Mouse (Mus musculus) stomach, postnatal 0 days (tissue): ENCODE measurements at regions not wholly inside any gene's neighbourhood (a gene's known extent, or its start where the extent isn't known, plus 50 kb on each side); places are given as distances from the start of the nearest gene placed in this dataset.
A peak's percentile ranks its signal among the peaks of the same experiment; 100 is the strongest.

Experiments used
- ATAC-seq: fragments of 200-750 bp; cut with Nextera tagmentation; 2 replicates; pipeline ENCODE4 v1.8.0; 2017; ENCODE audit not compliant: low FRiP score, low TSS enrichment
- DNase-seq: peaks from one replicate; pipeline ENCODE4 v3.0.0-alpha.2; 2016; ENCODE audit warnings: low spot score
- H3K27ac ChIP-seq: fragments of 300-500 bp; sonication (generic); replicated peaks from 2 replicates; pipeline ENCODE4 v1.5.1; 2014; ENCODE audit warnings: mild to moderate bottlenecking, control low read depth
- H3K27me3 ChIP-seq: fragments of 300-500 bp; sonication (generic); 2 replicates; pipeline ENCODE4 v1.6.1; 2014; ENCODE audit warnings: low read length; ENCODE audit not compliant: control insufficient read depth, insufficient read depth
- H3K36me3 ChIP-seq: fragments of 300-500 bp; sonication (generic); 2 replicates; pipeline ENCODE4 v1.6.1; 2014; ENCODE audit warnings: low read length, mixed read lengths; ENCODE audit not compliant: control insufficient read depth, insufficient read depth
- H3K4me1 ChIP-seq: fragments of 300-500 bp; sonication (generic); replicated peaks from 2 replicates; pipeline ENCODE4 v1.6.1; 2014; ENCODE audit warnings: antibody characterized with exemption; ENCODE audit not compliant: control insufficient read depth, insufficient read depth
- H3K4me2 ChIP-seq: fragments of 300-500 bp; sonication (generic); replicated peaks from 2 replicates; pipeline ENCODE4 v1.6.1; 2014; ENCODE audit warnings: low read depth, mild to moderate bottlenecking, control low read depth, moderate library complexity
- H3K4me3 ChIP-seq: fragments of 300-500 bp; sonication (generic); 2 replicates; pipeline ENCODE4 v1.5.1; 2014; ENCODE audit warnings: low read depth, low read length, control low read depth
- H3K9ac ChIP-seq: fragments of 300-500 bp; sonication (generic); 2 replicates; pipeline ENCODE4 v1.6.1; 2014; ENCODE audit warnings: mild to moderate bottlenecking, low read length, control low read depth, mixed read lengths
- H3K9me3 ChIP-seq: fragments of 300-500 bp; sonication (generic); 2 replicates; pipeline ENCODE4 v1.6.1; 2016; ENCODE audit warnings: low read length; ENCODE audit not compliant: control insufficient read depth
- CTCF ChIP-seq: IDR thresholded peaks from 2 replicates; pipeline ENCODE4 v1.5.1; 2016; ENCODE audit warnings: antibody characterized with exemption, low read depth, mild to moderate bottlenecking, moderate library complexity
- EP300 ChIP-seq: optimal IDR thresholded peaks from 2 replicates; pipeline ENCODE3; 2016; ENCODE audit warnings: antibody characterized with exemption
- WGBS: fragments of 180-500 bp; shearing (Covaris S2); extraction: QIAGEN DNeasy Blood & Tissue Kit; methylation state at CpG from one replicate; pipeline ENCODE4 v1.1.7; 2014; 5-methylcytosine and 5-hydroxymethylcytosine counted together

DNA sequence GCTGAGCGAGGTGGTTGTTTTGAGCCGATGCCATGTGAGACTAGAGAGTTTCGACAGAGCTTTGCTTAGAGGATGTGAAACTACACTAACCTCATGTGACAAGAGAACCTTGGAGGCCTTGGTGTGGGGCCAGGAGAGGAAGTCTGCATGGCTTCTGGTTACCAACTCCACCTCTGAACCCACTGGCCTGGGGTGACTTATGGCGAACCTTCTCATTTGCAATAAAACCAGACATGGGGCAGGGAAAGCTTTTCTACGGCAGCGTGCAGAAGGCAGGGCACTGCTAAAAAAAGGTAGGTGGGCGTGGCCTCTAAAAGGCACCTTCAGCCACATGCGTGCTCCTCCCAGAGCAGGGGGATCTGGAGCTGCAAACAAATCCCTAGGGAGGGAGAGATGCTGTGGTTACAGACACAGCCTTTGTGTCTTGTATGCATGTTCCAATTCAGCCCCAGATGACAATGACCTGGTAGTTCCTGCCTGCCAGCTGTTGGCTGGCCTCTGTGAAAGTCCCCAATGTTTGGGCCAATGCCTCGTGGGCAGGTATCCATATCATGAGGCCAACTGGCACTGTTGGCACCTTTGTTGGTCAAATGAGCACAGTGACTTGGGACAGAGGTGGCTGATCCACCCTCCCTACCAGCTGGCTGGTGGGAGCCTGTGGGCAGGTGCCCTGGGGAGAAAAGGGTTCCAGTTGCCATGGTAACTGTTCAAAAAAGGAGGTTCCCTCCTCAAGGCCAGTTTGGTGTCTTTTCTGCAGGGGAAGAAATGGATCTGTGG, 127.5 kb upstream of the Map3k1 start:
- ATAC-seq, result peak; percentile 39; the same call in 1 of the 2 replicates
- peak; percentile 40 for DNase-seq
- H3K4me3 ChIP-seq, result no peak overlapping the region
- H3K36me3 ChIP-seq, result no peaks in the 10 kb centered on the region
- H3K27ac ChIP-seq, result peak overlapping the region; percentile 56
- peaks cover 6% of the 10 kb centered on the region for H3K4me1 ChIP-seq
- H3K9me3 ChIP-seq, result no peaks in the 10 kb centered on the region
- no peak overlapping the region for H3K9ac ChIP-seq
- H3K4me2 ChIP-seq, result no peak overlapping the region
- 50% methylated on average over 9 of the region's 9 CpGs for WGBS
- H3K27me3 ChIP-seq, result no peaks in the 10 kb centered on the region
- no peak for TF ChIP-seq EP300
- no peak for TF ChIP-seq CTCF

DNA sequence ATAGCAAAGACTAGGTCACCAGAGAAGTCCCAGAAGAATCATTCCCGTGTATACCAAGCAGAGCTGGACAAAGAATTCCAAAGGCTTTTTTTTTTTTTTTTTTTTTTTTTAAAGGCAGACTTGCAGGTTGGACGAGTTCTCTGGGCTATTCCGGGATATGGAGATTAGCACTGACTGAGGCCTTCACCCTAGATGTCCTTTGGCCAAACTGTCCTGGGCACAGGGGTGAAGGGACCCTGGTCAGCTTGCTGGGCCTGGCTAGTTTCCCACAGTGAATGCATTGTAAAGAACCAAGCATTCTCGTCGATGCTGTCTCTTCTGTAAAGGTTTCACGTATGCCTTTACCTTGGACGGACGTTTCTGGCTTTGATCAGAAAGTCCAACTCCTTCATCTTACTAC, 128.2 kb upstream of the Map3k1 start:
- DNase-seq (peak; percentile 29), ATAC-seq (no peak)
- Histone ChIP-seq H3K4me3 (no peak overlapping the region), H3K27me3 (no peaks in the 10 kb centered on the region), H3K27ac (peak overlapping the region; percentile 56; the same call in 1 of the 2 replicates), H3K4me2 (no peak overlapping the region), H3K36me3 (no peaks in the 10 kb centered on the region), H3K4me1 (peaks cover 6% of the 10 kb centered on the region), H3K9ac (no peak overlapping the region), H3K9me3 (no peaks in the 10 kb centered on the region)
- WGBS, result 58% methylated on average over 8 of the region's 8 CpGs
- no peak for TF ChIP-seq EP300
- TF ChIP-seq CTCF, result no peak

DNA sequence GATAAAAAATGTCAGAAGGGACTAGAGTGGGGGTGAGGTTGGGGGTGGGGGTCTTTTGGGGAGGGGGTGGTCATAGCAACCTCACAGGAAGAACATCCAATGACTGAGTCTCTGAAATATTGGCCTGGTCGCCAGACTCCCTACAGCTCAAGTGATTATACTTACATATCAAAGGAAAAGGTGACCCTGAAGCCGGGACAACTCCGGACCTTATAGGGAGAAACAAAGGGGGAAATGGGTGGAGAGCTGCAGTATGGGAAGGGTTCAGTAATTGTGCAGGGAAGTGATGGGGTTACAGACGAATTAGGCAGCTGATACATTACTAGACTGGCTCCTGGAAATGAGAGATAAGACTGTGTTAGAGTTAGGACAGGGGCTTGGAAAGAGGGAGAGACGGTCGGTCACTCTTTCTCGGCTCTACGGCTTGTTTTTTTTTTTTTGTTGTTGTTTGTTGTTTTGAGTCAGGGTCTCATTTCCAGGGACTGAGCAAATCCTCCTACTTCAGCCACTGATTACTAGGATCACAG, 130.2 kb upstream of the Map3k1 start:
- no peak overlapping the region for H3K4me3 ChIP-seq
- no peak for TF ChIP-seq CTCF
- no peak for TF ChIP-seq EP300
- H3K4me2 ChIP-seq, result no peak overlapping the region
- no peak for ATAC-seq
- H3K27me3 ChIP-seq, result no peaks in the 10 kb centered on the region
- no peaks in the 10 kb centered on the region for H3K9me3 ChIP-seq
- no peak for DNase-seq
- H3K27ac ChIP-seq, result no peak overlapping the region
- no peak overlapping the region for H3K9ac ChIP-seq
- peaks cover 6% of the 10 kb centered on the region for H3K4me1 ChIP-seq
- 73% methylated on average over 8 of the region's 8 CpGs for WGBS
- H3K36me3 ChIP-seq, result no peaks in the 10 kb centered on the region

DNA sequence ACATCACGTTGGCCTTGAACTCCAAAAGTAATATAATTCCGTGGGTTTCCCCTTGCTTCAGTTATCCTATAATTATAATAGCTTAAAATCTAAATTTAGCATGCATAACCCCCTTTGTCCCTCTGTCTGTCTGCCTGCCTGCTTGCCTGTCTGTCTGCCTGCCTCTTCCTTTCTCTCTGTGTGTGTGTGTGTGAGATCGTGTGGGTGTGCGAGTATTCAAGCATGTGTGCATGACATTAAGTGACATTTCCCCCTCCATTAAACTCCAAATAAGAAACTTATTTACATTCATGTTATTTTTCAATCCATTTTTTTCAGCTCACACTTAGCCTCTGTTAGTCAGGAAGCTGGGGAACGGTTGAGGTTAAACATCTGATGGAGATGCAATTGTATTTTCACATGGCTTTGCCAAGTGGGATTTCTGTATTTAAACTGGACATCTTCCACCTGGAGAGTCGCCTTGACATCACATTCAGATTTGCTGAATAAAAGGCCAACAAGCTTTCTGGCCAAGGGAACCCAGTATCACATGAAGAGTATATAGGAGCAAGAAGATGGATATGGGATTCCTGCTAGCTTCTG, 130.8 kb upstream of the Map3k1 start:
- DNase-seq (no peak), ATAC-seq (no peak)
- no peak for TF ChIP-seq EP300
- TF ChIP-seq CTCF, result no peak
- Histone ChIP-seq H3K27ac (no peak overlapping the region), H3K4me2 (no peak overlapping the region), H3K4me3 (no peak overlapping the region), H3K9ac (no peak overlapping the region), H3K27me3 (no peaks in the 10 kb centered on the region), H3K9me3 (no peaks in the 10 kb centered on the region), H3K4me1 (peaks cover 6% of the 10 kb centered on the region), H3K36me3 (no peaks in the 10 kb centered on the region)
- WGBS, result 42% methylated on average over 6 of the region's 6 CpGs

DNA sequence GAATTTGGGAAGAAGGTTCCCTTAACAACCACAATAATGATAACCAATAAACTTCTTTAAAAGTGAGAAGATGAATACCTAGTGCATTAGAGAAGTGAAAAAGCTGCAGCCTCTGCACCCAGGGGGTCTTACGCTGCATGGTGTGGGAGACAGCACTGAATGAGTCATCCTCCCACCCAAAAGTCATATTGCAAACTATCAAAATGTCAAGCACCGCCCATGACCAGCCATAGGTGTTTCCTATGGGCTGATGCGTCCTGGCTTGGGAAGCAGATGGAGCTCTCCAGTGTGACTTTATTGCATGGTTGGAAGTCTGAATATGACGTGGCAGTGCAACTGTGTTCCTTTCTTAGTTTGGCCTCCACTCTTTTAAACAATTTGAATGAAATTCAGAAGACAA, 131.5 kb upstream of the Map3k1 start:
- 85% methylated on average over 4 of the region's 4 CpGs for WGBS
- no peak overlapping the region for H3K4me2 ChIP-seq
- ATAC-seq, result no peak
- no peak overlapping the region for H3K4me3 ChIP-seq
- no peaks in the 10 kb centered on the region for H3K27me3 ChIP-seq
- H3K36me3 ChIP-seq, result no peaks in the 10 kb centered on the region
- TF ChIP-seq EP300, result no peak
- no peak for TF ChIP-seq CTCF
- no peak overlapping the region for H3K9ac ChIP-seq
- H3K4me1 ChIP-seq, result peaks cover 6% of the 10 kb centered on the region
- no peaks in the 10 kb centered on the region for H3K9me3 ChIP-seq
- DNase-seq, result no peak
- H3K27ac ChIP-seq, result no peak overlapping the region

DNA sequence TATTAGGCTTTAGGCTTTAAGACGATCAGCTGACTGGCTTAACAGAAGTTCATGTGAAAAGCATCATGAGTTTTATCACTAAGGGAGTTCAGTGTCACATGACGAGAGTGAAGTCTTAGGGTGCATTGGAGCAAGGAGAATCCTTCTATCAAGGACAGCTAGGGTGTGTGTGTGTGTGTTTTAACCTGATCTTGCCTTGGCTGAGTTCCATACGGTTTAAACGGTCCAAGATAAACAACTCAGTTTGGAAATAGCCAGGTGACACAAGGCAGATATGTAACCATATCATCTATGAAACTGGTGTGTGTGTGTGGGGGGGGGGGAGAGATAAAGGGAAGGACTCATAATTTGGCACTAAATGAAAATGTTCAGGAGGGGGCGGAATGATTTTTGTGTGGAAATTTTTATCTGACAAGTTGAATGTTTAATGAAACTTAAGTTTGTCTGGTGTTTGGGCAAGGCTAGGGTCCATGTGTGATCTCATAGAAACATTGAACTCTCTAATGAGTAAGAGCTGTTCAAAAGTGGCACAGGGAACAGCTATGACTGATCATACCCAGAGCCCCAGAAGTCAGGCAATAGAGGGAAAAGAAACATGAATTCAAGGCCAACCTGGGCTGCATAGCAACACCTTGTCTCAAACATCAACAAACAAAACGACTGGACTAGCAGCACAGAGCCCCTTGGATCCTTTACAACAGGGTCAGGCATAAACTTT, 132.2 kb upstream of the Map3k1 start:
- no peaks in the 10 kb centered on the region for H3K27me3 ChIP-seq
- 36% methylated on average over 6 of the region's 6 CpGs for WGBS
- no peak for TF ChIP-seq CTCF
- TF ChIP-seq EP300, result no peak
- no peaks in the 10 kb centered on the region for H3K9me3 ChIP-seq
- H3K36me3 ChIP-seq, result no peaks in the 10 kb centered on the region
- H3K4me3 ChIP-seq, result no peak overlapping the region
- ATAC-seq (peak; percentile 50; the same call in 1 of the 2 replicates), DNase-seq (no peak)
- peaks cover 6% of the 10 kb centered on the region for H3K4me1 ChIP-seq
- H3K27ac ChIP-seq, result no peak overlapping the region
- H3K9ac ChIP-seq, result no peak overlapping the region
- H3K4me2 ChIP-seq, result no peak overlapping the region
